Mouse (Mus musculus): ENCODE results near the gene Siah1a.
A peak's percentile ranks its signal among the peaks of the same experiment; 100 is the strongest.

The Siah1a gene

GRCm38 (mm10) chr8:86741627-86742026 lies 4.1 kb downstream of the Siah1a start:
- TF ChIP-seq POU5F1 (IDR thresholded peaks at IDR 0.05; ENCODE audit: borderline replicate concordance, low read length): no peak
- TF ChIP-seq NANOG (IDR thresholded peaks at IDR 0.05; ENCODE audit: borderline replicate concordance, low read length): no peak
- TF ChIP-seq CTCF (conservative IDR thresholded peaks at IDR 0.05; ENCODE audit: low read length): no peak
- Histone ChIP-seq H3K4me1 (replicated peaks; ENCODE audit: low read depth, low read length) (peaks cover 73% of the 10 kb centered on the region), H3K27me3 (ENCODE audit: insufficient read depth, low read length) (no peaks in the 10 kb centered on the region), H3K4me3 (replicated peaks; ENCODE audit: low read length) (no peak overlapping the region), H3K36me3 (ENCODE audit: insufficient read depth, low read length) (no peaks in the 10 kb centered on the region), H3K9me3 (ENCODE audit: low read length) (no peaks in the 10 kb centered on the region)

- Histone ChIP-seq H3K9me3 (ENCODE audit: low read length) (no peaks in the 10 kb centered on the region), H3K36me3 (ENCODE audit: insufficient read depth, low read length) (no peaks in the 10 kb centered on the region), H3K4me1 (replicated peaks; ENCODE audit: low read depth, low read length) (peaks cover 75% of the 10 kb centered on the region), H3K4me3 (replicated peaks; ENCODE audit: low read length) (no peak overlapping the region), H3K27me3 (ENCODE audit: insufficient read depth, low read length) (no peaks in the 10 kb centered on the region)
- TF ChIP-seq CTCF (conservative IDR thresholded peaks at IDR 0.05; ENCODE audit: low read length) (no peak), NANOG (IDR thresholded peaks at IDR 0.05; ENCODE audit: borderline replicate concordance, low read length) (no peak), POU5F1 (IDR thresholded peaks at IDR 0.05; ENCODE audit: borderline replicate concordance, low read length) (no peak)
Observed at GRCm38 (mm10) chr8:86740899-86741298, 4.8 kb downstream of the Siah1a start.

- TF ChIP-seq POU5F1 (IDR thresholded peaks at IDR 0.05; ENCODE audit: borderline replicate concordance, low read length): no peak
- TF ChIP-seq NANOG (IDR thresholded peaks at IDR 0.05; ENCODE audit: borderline replicate concordance, low read length): peak; percentile 60; the same call in 1 of the 2 replicates
- Histone ChIP-seq H3K27me3 (ENCODE audit: insufficient read depth, low read length) (no peaks in the 10 kb centered on the region), H3K9me3 (ENCODE audit: low read length) (no peaks in the 10 kb centered on the region), H3K36me3 (ENCODE audit: insufficient read depth, low read length) (no peaks in the 10 kb centered on the region), H3K4me3 (replicated peaks; ENCODE audit: low read length) (no peak overlapping the region; the same call in 1 of the 2 replicates), H3K4me1 (replicated peaks; ENCODE audit: low read depth, low read length) (peaks cover 69% of the 10 kb centered on the region)
Observed at GRCm38 (mm10) chr8:86735446-86736111, 10.2 kb downstream of the Siah1a start.

- TF ChIP-seq CTCF (conservative IDR thresholded peaks at IDR 0.05; ENCODE audit: low read length): no peak
- TF ChIP-seq POU5F1 (IDR thresholded peaks at IDR 0.05; ENCODE audit: borderline replicate concordance, low read length): no peak
- TF ChIP-seq NANOG (IDR thresholded peaks at IDR 0.05; ENCODE audit: borderline replicate concordance, low read length): no peak
- H3K4me3 ChIP-seq (replicated peaks; ENCODE audit: low read length): no peak overlapping the region
- no peaks in the 10 kb centered on the region for H3K36me3 ChIP-seq (ENCODE audit: insufficient read depth, low read length)
- H3K4me1 ChIP-seq (replicated peaks; ENCODE audit: low read depth, low read length): peaks cover 71% of the 10 kb centered on the region
- no peaks in the 10 kb centered on the region for H3K9me3 ChIP-seq (ENCODE audit: low read length)
- H3K27me3 ChIP-seq (ENCODE audit: insufficient read depth, low read length): no peaks in the 10 kb centered on the region
Observed at GRCm38 (mm10) chr8:86734954-86735353, 10.8 kb downstream of the Siah1a start.

GRCm38 (mm10) chr8:86734171-86734570 lies 11.6 kb downstream of the Siah1a start:
- H3K9me3 ChIP-seq (ENCODE audit: low read length): no peaks in the 10 kb centered on the region
- peaks cover 68% of the 10 kb centered on the region for H3K4me1 ChIP-seq (replicated peaks; ENCODE audit: low read depth, low read length)
- no peaks in the 10 kb centered on the region for H3K27me3 ChIP-seq (ENCODE audit: insufficient read depth, low read length)
- no peaks in the 10 kb centered on the region for H3K36me3 ChIP-seq (ENCODE audit: insufficient read depth, low read length)
- TF ChIP-seq CTCF (conservative IDR thresholded peaks at IDR 0.05; ENCODE audit: low read length) (no peak), POU5F1 (IDR thresholded peaks at IDR 0.05; ENCODE audit: borderline replicate concordance, low read length) (no peak), NANOG (IDR thresholded peaks at IDR 0.05; ENCODE audit: borderline replicate concordance, low read length) (no peak)
- no peak overlapping the region for H3K4me3 ChIP-seq (replicated peaks; ENCODE audit: low read length)

- Histone ChIP-seq H3K4me3 (replicated peaks; ENCODE audit: low read length) (no peak overlapping the region), H3K4me1 (replicated peaks; ENCODE audit: low read depth, low read length) (peaks cover 76% of the 10 kb centered on the region), H3K36me3 (ENCODE audit: insufficient read depth, low read length) (peaks cover 15% of the 10 kb centered on the region), H3K9me3 (ENCODE audit: low read length) (no peaks in the 10 kb centered on the region), H3K27me3 (ENCODE audit: insufficient read depth, low read length) (no peaks in the 10 kb centered on the region)
- TF ChIP-seq CTCF (conservative IDR thresholded peaks at IDR 0.05; ENCODE audit: low read length) (no peak), NANOG (IDR thresholded peaks at IDR 0.05; ENCODE audit: borderline replicate concordance, low read length) (no peak), POU5F1 (IDR thresholded peaks at IDR 0.05; ENCODE audit: borderline replicate concordance, low read length) (no peak)
Observed at GRCm38 (mm10) chr8:86730860-86731259, 14.9 kb downstream of the Siah1a start.

- H3K27me3 ChIP-seq (ENCODE audit: insufficient read depth, low read length): no peaks in the 10 kb centered on the region
- TF ChIP-seq POU5F1 (IDR thresholded peaks at IDR 0.05; ENCODE audit: borderline replicate concordance, low read length) (no peak), CTCF (conservative IDR thresholded peaks at IDR 0.05; ENCODE audit: low read length) (no peak), NANOG (IDR thresholded peaks at IDR 0.05; ENCODE audit: borderline replicate concordance, low read length) (no peak)
- H3K36me3 ChIP-seq (ENCODE audit: insufficient read depth, low read length): peaks cover 19% of the 10 kb centered on the region
- peaks cover 71% of the 10 kb centered on the region for H3K4me1 ChIP-seq (replicated peaks; ENCODE audit: low read depth, low read length)
- H3K9me3 ChIP-seq (ENCODE audit: low read length): no peaks in the 10 kb centered on the region
- H3K4me3 ChIP-seq (replicated peaks; ENCODE audit: low read length): no peak overlapping the region
Observed at GRCm38 (mm10) chr8:86730303-86730702, 15.4 kb downstream of the Siah1a start.

GRCm38 (mm10) chr8:86728224-86728950 lies 17.3 kb downstream of the Siah1a start:
- Histone ChIP-seq H3K36me3 (ENCODE audit: insufficient read depth, low read length) (peaks cover 25% of the 10 kb centered on the region), H3K4me1 (replicated peaks; ENCODE audit: low read depth, low read length) (peaks cover 59% of the 10 kb centered on the region), H3K9me3 (ENCODE audit: low read length) (no peaks in the 10 kb centered on the region), H3K27me3 (ENCODE audit: insufficient read depth, low read length) (no peaks in the 10 kb centered on the region), H3K4me3 (replicated peaks; ENCODE audit: low read length) (peak overlapping the region; percentile 46)
- TF ChIP-seq POU5F1 (IDR thresholded peaks at IDR 0.05; ENCODE audit: borderline replicate concordance, low read length) (no peak), CTCF (conservative IDR thresholded peaks at IDR 0.05; ENCODE audit: low read length) (no peak), NANOG (IDR thresholded peaks at IDR 0.05; ENCODE audit: borderline replicate concordance, low read length) (no peak)

All from E14TG2a.4 (cell line).